Mouse (Mus musculus) liver, adult 2 months (tissue): Measurements from ENCODE around the gene Lbx2.

Experiments
- CTCF ChIP-seq: fragments of 200-500 bp; IDR thresholded peaks from 2 replicates; pipeline ENCODE4 v1.5.1; 2011; ENCODE audit warnings: low read depth, low read length, control low read depth
- POLR2A ChIP-seq: fragments of 200-500 bp; IDR thresholded peaks from 2 replicates; pipeline ENCODE4 v1.6.1; 2011; ENCODE audit warnings: low read length, control low read depth; ENCODE audit not compliant: insufficient read depth; ENCODE audit errors: extremely low read depth

DNA sequence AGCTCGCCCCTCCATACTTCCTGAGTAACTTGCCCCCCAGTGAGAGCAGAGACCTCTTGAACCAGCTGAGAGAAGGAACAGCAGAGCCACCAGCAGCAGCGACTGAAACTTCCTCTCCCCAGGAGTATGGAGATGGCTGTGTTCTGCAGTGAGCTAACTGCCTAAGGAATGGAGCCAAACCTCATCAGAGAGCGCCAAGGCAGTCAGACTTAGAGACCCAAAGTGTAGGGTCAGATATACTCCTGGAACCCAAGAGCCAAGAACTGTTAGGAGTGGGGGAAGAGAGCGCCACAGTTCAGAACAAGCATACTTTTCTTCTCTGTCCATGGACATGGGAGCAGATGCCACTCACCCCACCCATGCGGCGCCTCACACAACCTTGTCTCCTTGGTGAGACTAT is 19.7 kb upstream of the Lbx2 start:
- no peak for TF ChIP-seq POLR2A
- no peak for TF ChIP-seq CTCF
